Mouse (Mus musculus) heart, postnatal 0 days (tissue): ENCODE data around the gene Mgrn1.

Experiments
- CTCF ChIP-seq: IDR thresholded peaks from 2 replicates; pipeline ENCODE4 v1.5.1; 2016; ENCODE audit warnings: antibody characterized with exemption, control low read depth, low read depth
- EP300 ChIP-seq: IDR thresholded peaks from 2 replicates; pipeline ENCODE4 v1.6.1; 2016; ENCODE audit warnings: antibody characterized with exemption, low read depth

DNA sequence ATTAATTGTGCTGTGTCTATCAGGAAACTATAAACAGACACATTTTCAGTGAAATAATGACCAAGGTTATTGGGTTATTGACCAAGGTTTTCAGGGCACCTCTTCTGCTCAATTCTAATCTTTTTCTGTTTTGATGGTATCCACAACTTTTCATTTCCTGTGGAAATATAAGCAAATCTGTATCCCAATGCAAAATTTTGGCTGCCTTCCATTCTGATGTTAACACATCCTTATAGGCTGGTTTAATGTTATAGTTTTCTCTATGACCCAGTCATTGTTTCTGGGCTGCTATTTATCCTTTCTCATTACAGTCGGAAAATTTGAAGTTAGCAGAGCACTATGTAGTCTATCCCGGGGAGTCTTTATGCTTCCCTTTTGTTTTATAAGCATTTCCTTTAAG lies 13.7 kb downstream of the Mgrn1 start:
- no peak for TF ChIP-seq CTCF
- TF ChIP-seq EP300 = no peak
